Mouse (Mus musculus): Measurements from ENCODE around the gene Cfap54.
A peak's percentile ranks its signal among the peaks of the same experiment; 100 is the strongest.

Gene Cfap54

GRCm38 (mm10) chr10:92942848-92943645 lies 138.4 kb downstream of the Cfap54 start:
- DNase-seq (ENCODE audit: low read depth, low spot score): no peak

- no peak for DNase-seq (ENCODE audit: low read depth, low spot score)
Observed at GRCm38 (mm10) chr10:92941616-92942015, 139.8 kb downstream of the Cfap54 start.

- no peak for DNase-seq (ENCODE audit: low read depth, low spot score)
Observed at GRCm38 (mm10) chr10:92937741-92938285, 143.6 kb downstream of the Cfap54 start.

GRCm38 (mm10) chr10:92937091-92937490 lies 144.3 kb downstream of the Cfap54 start:
- DNase-seq (ENCODE audit: low read depth, low spot score): no peak

- DNase-seq (ENCODE audit: low read depth, low spot score): no peak
Observed at GRCm38 (mm10) chr10:92934506-92934905, 146.9 kb downstream of the Cfap54 start.

- DNase-seq (ENCODE audit: low read depth, low spot score): no peak
Observed at GRCm38 (mm10) chr10:92933616-92934015, 147.8 kb downstream of the Cfap54 start.

GRCm38 (mm10) chr10:92932464-92932863 lies 149.0 kb downstream of the Cfap54 start:
- no peak for DNase-seq (ENCODE audit: low read depth, low spot score)

- no peak for DNase-seq (ENCODE audit: low read depth, low spot score)
Observed at GRCm38 (mm10) chr10:92930036-92930435, 151.4 kb downstream of the Cfap54 start.

GRCm38 (mm10) chr10:92928256-92928655 lies 153.2 kb downstream of the Cfap54 start:
- no peak for DNase-seq (ENCODE audit: low read depth, low spot score)

GRCm38 (mm10) chr10:92918551-92918950 lies 162.9 kb downstream of the Cfap54 start:
- DNase-seq (ENCODE audit: low read depth, low spot score): no peak

- DNase-seq (ENCODE audit: low read depth, low spot score): no peak
Observed at GRCm38 (mm10) chr10:92907246-92907645, 174.2 kb downstream of the Cfap54 start.

GRCm38 (mm10) chr10:92888466-92888865 lies 193.0 kb downstream of the Cfap54 start:
- no peak for DNase-seq (ENCODE audit: low read depth, low spot score)

- DNase-seq (ENCODE audit: low read depth, low spot score): no peak
Observed at GRCm38 (mm10) chr10:92878000-92878399, 203.4 kb downstream of the Cfap54 start.

GRCm38 (mm10) chr10:92840980-92841379 lies 240.4 kb downstream of the Cfap54 start:
- DNase-seq (ENCODE audit: low read depth, low spot score): no peak

- DNase-seq (ENCODE audit: low read depth, low spot score): no peak
Observed at GRCm38 (mm10) chr10:92837572-92837971, 243.8 kb downstream of the Cfap54 start.

- no peak for DNase-seq (ENCODE audit: low read depth, low spot score)
Observed at GRCm38 (mm10) chr10:92837045-92837444, 244.4 kb downstream of the Cfap54 start.

GRCm38 (mm10) chr10:92821499-92821898 lies 259.9 kb downstream of the Cfap54 start:
- no peak for DNase-seq (ENCODE audit: low read depth, low spot score)

- DNase-seq (ENCODE audit: low read depth, low spot score): no peak
Observed at GRCm38 (mm10) chr10:92818190-92818589, 263.2 kb downstream of the Cfap54 start.

GRCm38 (mm10) chr10:92816903-92817302 lies 264.5 kb downstream of the Cfap54 start:
- no peak for DNase-seq (ENCODE audit: low read depth, low spot score)

GRCm38 (mm10) chr10:92810894-92811293 lies 270.5 kb downstream of the Cfap54 start:
- DNase-seq (ENCODE audit: low read depth, low spot score): no peak

- no peak for DNase-seq (ENCODE audit: low read depth, low spot score)
Observed at GRCm38 (mm10) chr10:92791908-92792307, 289.5 kb downstream of the Cfap54 start.

- DNase-seq (ENCODE audit: low read depth, low spot score): no peak
Observed at GRCm38 (mm10) chr10:92791531-92791900, 289.9 kb downstream of the Cfap54 start.

GRCm38 (mm10) chr10:92790893-92791530 lies 290.4 kb downstream of the Cfap54 start:
- DNase-seq (ENCODE audit: low read depth, low spot score): peak; percentile 72
